Mouse (Mus musculus): ENCODE data around the gene Tspo. TPM values are rescaled to one million over a fixed set of nuclear protein-coding genes. Genes with fewer than 3 reads are reported as not detected.

Gene Tspo
- total and polyA plus RNA-seq, 2 experiments from 2014 or later = 9.6 to 17.3 TPM

- ATAC-seq = no peak
- Histone ChIP-seq H3K9ac (replicated peaks; ENCODE audit: low read length) (no peak overlapping the region), H3K9me3 (ENCODE audit: low read length) (no peaks in the 10 kb centered on the region), H3K27ac (no peak overlapping the region), H3K4me3 (ENCODE audit: low read length) (no peak overlapping the region), H3K4me2 (ENCODE audit: low read depth, low read length) (no peak overlapping the region), H3K36me3 (ENCODE audit: insufficient read depth, low read length) (peaks cover 2% of the 10 kb centered on the region), H3K4me1 (ENCODE audit: insufficient read depth, low read length) (no peaks in the 10 kb centered on the region), H3K27me3 (ENCODE audit: insufficient read depth, low read length) (no peaks in the 10 kb centered on the region)
- WGBS = 81% methylated on average over 9 of the region's 9 CpGs
- TF ChIP-seq CTCF (IDR thresholded peaks at IDR 0.05; ENCODE audit: low read depth) = no peak
- no peak for DNase-seq (ENCODE audit: low spot score)
Observed at GRCm38 (mm10) chr15:83541647-83542287, 21.6 kb upstream of the Tspo start.

- no peak overlapping the region for H3K4me2 ChIP-seq (ENCODE audit: low read depth, low read length)
- H3K4me3 ChIP-seq (ENCODE audit: low read length) = no peak overlapping the region
- H3K9ac ChIP-seq (replicated peaks; ENCODE audit: low read length) = no peak overlapping the region
- H3K9me3 ChIP-seq (ENCODE audit: low read length) = no peaks in the 10 kb centered on the region
- WGBS = 91% methylated on average over 7 of the region's 7 CpGs
- peaks cover 33% of the 10 kb centered on the region for H3K36me3 ChIP-seq (ENCODE audit: insufficient read depth, low read length)
- ATAC-seq = no peak
- H3K4me1 ChIP-seq (ENCODE audit: insufficient read depth, low read length) = no peaks in the 10 kb centered on the region
- DNase-seq (ENCODE audit: low spot score) = no peak
- H3K27ac ChIP-seq = no peak overlapping the region
- H3K27me3 ChIP-seq (ENCODE audit: insufficient read depth, low read length) = no peaks in the 10 kb centered on the region
- TF ChIP-seq CTCF (IDR thresholded peaks at IDR 0.05; ENCODE audit: low read depth) = no peak
Observed at GRCm38 (mm10) chr15:83546029-83546428, 17.4 kb upstream of the Tspo start.

- Histone ChIP-seq H3K36me3 (ENCODE audit: insufficient read depth, low read length) (peaks cover 33% of the 10 kb centered on the region), H3K4me2 (ENCODE audit: low read depth, low read length) (no peak overlapping the region), H3K27me3 (ENCODE audit: insufficient read depth, low read length) (no peaks in the 10 kb centered on the region), H3K4me3 (ENCODE audit: low read length) (no peak overlapping the region), H3K27ac (no peak overlapping the region), H3K9ac (replicated peaks; ENCODE audit: low read length) (no peak overlapping the region), H3K9me3 (ENCODE audit: low read length) (no peaks in the 10 kb centered on the region), H3K4me1 (ENCODE audit: insufficient read depth, low read length) (no peaks in the 10 kb centered on the region)
- 90% methylated on average over 8 of the region's 8 CpGs for WGBS
- ATAC-seq (no peak), DNase-seq (ENCODE audit: low spot score) (no peak)
- TF ChIP-seq CTCF (IDR thresholded peaks at IDR 0.05; ENCODE audit: low read depth) = no peak
Observed at GRCm38 (mm10) chr15:83547144-83547543, 16.2 kb upstream of the Tspo start.

- no peak for DNase-seq (ENCODE audit: low spot score)
- Histone ChIP-seq H3K27me3 (ENCODE audit: insufficient read depth, low read length) (no peaks in the 10 kb centered on the region), H3K4me3 (ENCODE audit: low read length) (no peak overlapping the region), H3K9me3 (ENCODE audit: low read length) (no peaks in the 10 kb centered on the region), H3K27ac (no peak overlapping the region), H3K4me1 (ENCODE audit: insufficient read depth, low read length) (peaks cover 3% of the 10 kb centered on the region; the same call in 1 of the 2 replicates), H3K36me3 (ENCODE audit: insufficient read depth, low read length) (peaks cover 33% of the 10 kb centered on the region), H3K9ac (replicated peaks; ENCODE audit: low read length) (no peak overlapping the region), H3K4me2 (ENCODE audit: low read depth, low read length) (no peak overlapping the region)
- ATAC-seq = no peak
- WGBS = 92% methylated on average over 2 of the region's 2 CpGs
- no peak for TF ChIP-seq CTCF (IDR thresholded peaks at IDR 0.05; ENCODE audit: low read depth)
Observed at GRCm38 (mm10) chr15:83550137-83550536, 13.3 kb upstream of the Tspo start.

GRCm38 (mm10) chr15:83553831-83554230, 9.6 kb upstream of the Tspo start:
- H3K4me2 ChIP-seq (ENCODE audit: low read depth, low read length) = no peak overlapping the region
- H3K27ac ChIP-seq = no peak overlapping the region
- no peak for ATAC-seq
- DNase-seq (ENCODE audit: low spot score) = peak; percentile 14
- peaks cover 3% of the 10 kb centered on the region; the same call in 1 of the 2 replicates for H3K4me1 ChIP-seq (ENCODE audit: insufficient read depth, low read length)
- peak; percentile 40 for TF ChIP-seq CTCF (IDR thresholded peaks at IDR 0.05; ENCODE audit: low read depth)
- H3K9me3 ChIP-seq (ENCODE audit: low read length) = no peaks in the 10 kb centered on the region
- no peak overlapping the region for H3K9ac ChIP-seq (replicated peaks; ENCODE audit: low read length)
- H3K36me3 ChIP-seq (ENCODE audit: insufficient read depth, low read length) = peaks cover 17% of the 10 kb centered on the region; the same call in 1 of the 2 replicates
- H3K4me3 ChIP-seq (ENCODE audit: low read length) = no peak overlapping the region
- no peaks in the 10 kb centered on the region for H3K27me3 ChIP-seq (ENCODE audit: insufficient read depth, low read length)

GRCm38 (mm10) chr15:83555161-83555974, 8.0 kb upstream of the Tspo start:
- ATAC-seq (peak; percentile 91), DNase-seq (ENCODE audit: low spot score) (peak; percentile 95)
- no peaks in the 10 kb centered on the region for H3K9me3 ChIP-seq (ENCODE audit: low read length)
- no peak for TF ChIP-seq CTCF (IDR thresholded peaks at IDR 0.05; ENCODE audit: low read depth)
- peak overlapping the region; percentile 96 for H3K27ac ChIP-seq
- WGBS = under 1% methylated on average over 73 of the region's 74 CpGs
- H3K36me3 ChIP-seq (ENCODE audit: insufficient read depth, low read length) = peaks cover 3% of the 10 kb centered on the region; the same call in 1 of the 2 replicates
- peak overlapping the region; percentile 74 for H3K4me3 ChIP-seq (ENCODE audit: low read length)
- H3K27me3 ChIP-seq (ENCODE audit: insufficient read depth, low read length) = no peaks in the 10 kb centered on the region
- peak overlapping the region; percentile 92 for H3K9ac ChIP-seq (replicated peaks; ENCODE audit: low read length)
- peaks cover 3% of the 10 kb centered on the region; the same call in 1 of the 2 replicates for H3K4me1 ChIP-seq (ENCODE audit: insufficient read depth, low read length)
- H3K4me2 ChIP-seq (ENCODE audit: low read depth, low read length) = peak overlapping the region; percentile 71
